Mouse (Mus musculus) G1E (cell line): ENCODE measurements around the gene Cdan1. TPM values are rescaled to one million over a fixed set of nuclear protein-coding genes. Genes with fewer than 3 reads are reported as not detected.

Source experiments
- ATAC-seq: 2 replicates; pipeline ENCODE4 v1.8.0; 2016; ENCODE audit warnings: mild to moderate bottlenecking; ENCODE audit not compliant: insufficient number of reproducible peaks, poor library complexity, low FRiP score, severe bottlenecking; ENCODE audit errors: extremely low read depth
- DNase-seq: peaks from one replicate; pipeline ENCODE4 v3.0.0; 2012; ENCODE audit warnings: low spot score
- H3K27me3 ChIP-seq: 2 replicates; pipeline ENCODE4 v1.6.1; 2012; ENCODE audit warnings: mild to moderate bottlenecking, low read length, inconsistent platforms; ENCODE audit not compliant: insufficient read depth
- H3K36me3 ChIP-seq: replicated peaks from 2 replicates; pipeline ENCODE3; 2012; ENCODE audit warnings: mild to moderate bottlenecking, inconsistent platforms
- H3K4me1 ChIP-seq: 2 replicates; pipeline ENCODE4 v1.6.1; 2012; ENCODE audit warnings: low read depth, low read length, inconsistent platforms, mixed read lengths; ENCODE audit not compliant: insufficient read depth
- H3K4me3 ChIP-seq: 2 replicates; pipeline ENCODE4 v1.5.1; 2012; ENCODE audit warnings: low read depth, mild to moderate bottlenecking, inconsistent platforms, low read length, moderate library complexity, mixed read lengths
- H3K9me3 ChIP-seq: replicated peaks from 2 replicates; pipeline ENCODE4 v1.6.1; 2012; ENCODE audit warnings: inconsistent platforms
- CTCF ChIP-seq: IDR thresholded peaks from 2 replicates; pipeline ENCODE4 v1.5.1; 2012; ENCODE audit warnings: low read depth, low read length, inconsistent platforms, mixed read lengths
- GATA1 ChIP-seq: IDR thresholded peaks from 2 replicates; pipeline ENCODE4 v1.6.1; 2012; ENCODE audit warnings: borderline replicate concordance, low read length, inconsistent platforms, mixed read lengths
- GATA2 ChIP-seq: IDR thresholded peaks from 2 replicates; pipeline ENCODE4 v1.6.1; 2012; ENCODE audit warnings: low read depth, low read length, inconsistent platforms, borderline replicate concordance
- POLR2AphosphoS5 ChIP-seq: IDR thresholded peaks from 2 replicates; pipeline ENCODE4 v1.6.1; 2012; ENCODE audit warnings: low read depth, low read length, inconsistent platforms; ENCODE audit not compliant: insufficient replicate concordance
- TAL1 ChIP-seq: conservative IDR thresholded peaks from 2 replicates; pipeline ENCODE4 v1.6.1; 2012; ENCODE audit warnings: low read depth, low read length, inconsistent platforms, mixed read lengths
- polyA plus RNA-seq: library from polyadenylated mRNA; stranded (reverse); fragments of >175 nt; gene quantifications from 2 replicates; pipeline ENCODE4 v1.2.3, GENCODE M21; 2012
- total RNA-seq, 2 experiments: library from RNA; stranded (forward) in 1 of 2; stranded (reverse) in 1 of 2; fragments of 200-1000 nt in 1 of 2; fragments of >200 nt in 1 of 2; fragmentation: Nextera tagmentation in 1 of 2; gene quantifications; 2 replicates each; pipeline ENCODE4 v1.2.3; 2014 to 2017

The Cdan1 gene
- total and polyA plus RNA-seq, 3 experiments, result 19.9 to 63.1 (median 33.2) TPM

DNA sequence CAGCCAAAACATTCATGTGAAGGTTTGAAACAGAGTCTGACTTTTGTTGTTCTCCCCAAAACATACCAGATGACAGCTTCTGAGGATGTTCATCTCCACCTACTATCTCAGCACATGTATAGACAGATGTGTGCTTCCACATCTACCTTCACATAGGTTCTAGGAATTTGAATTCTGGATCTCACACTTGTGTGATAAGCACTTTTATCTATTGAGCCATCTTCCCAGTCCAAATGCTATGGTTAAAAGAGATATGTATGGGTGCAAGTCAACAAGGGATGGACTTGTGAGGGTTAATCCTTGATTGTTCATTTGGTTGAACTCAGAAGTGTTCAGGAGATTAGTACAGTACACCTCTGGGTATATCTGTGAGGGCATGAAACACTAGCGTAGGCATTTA is 4.6 kb downstream of the Cdan1 start:
- peaks cover 36% of the 10 kb centered on the region for H3K4me1 ChIP-seq
- no peaks in the 10 kb centered on the region for H3K27me3 ChIP-seq
- no peak overlapping the region for H3K4me3 ChIP-seq
- no peaks in the 10 kb centered on the region for H3K36me3 ChIP-seq
- no peak for DNase-seq
- ATAC-seq, result peak; percentile 37; the same call in 1 of the 2 replicates
- H3K9me3 ChIP-seq, result no peaks in the 10 kb centered on the region
- TF ChIP-seq TAL1 (peak; percentile 64), CTCF (no peak), POLR2AphosphoS5 (no peak)

DNA sequence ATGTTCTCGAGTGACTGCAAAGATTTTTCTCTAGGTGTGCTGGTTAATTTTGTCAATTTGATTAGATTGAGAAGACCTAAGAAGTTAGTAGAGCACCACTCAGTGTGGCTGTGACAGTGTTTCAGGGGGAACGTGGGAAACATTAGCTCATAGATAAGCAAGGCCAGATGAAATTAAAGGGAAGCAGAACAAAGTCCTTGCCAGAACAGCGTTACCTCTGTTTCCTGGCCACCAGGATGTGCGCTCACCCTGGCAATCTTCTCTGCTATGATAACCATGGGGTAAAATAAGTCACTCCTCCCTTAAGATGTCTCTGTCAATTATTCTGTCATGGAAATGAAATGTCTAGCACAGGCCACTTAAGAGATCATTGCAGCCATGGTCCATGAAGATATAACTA is 5.9 kb downstream of the Cdan1 start:
- DNase-seq (no peak), ATAC-seq (no peak)
- Histone ChIP-seq H3K36me3 (no peaks in the 10 kb centered on the region), H3K4me1 (peaks cover 27% of the 10 kb centered on the region), H3K4me3 (no peak overlapping the region), H3K27me3 (no peaks in the 10 kb centered on the region), H3K9me3 (no peaks in the 10 kb centered on the region)
- TF ChIP-seq GATA2, result no peak

DNA sequence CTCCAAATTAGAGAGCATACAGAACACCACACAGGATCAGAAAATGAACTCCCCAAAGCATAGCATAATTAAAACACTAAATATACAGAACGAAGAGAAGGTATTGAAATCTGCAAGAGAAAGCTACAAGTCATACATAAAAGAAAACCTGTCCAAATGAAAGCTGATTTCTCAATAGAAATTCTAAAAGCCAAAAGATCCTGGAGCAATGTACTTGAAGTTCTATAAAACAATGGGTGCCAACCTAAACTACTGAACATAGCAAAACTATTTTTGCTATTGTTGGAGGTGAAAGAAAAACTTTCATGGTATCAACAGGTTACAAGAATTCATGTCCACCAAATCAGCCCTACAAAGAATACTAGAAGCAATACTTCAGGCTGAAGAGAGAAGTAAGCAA is 8.7 kb downstream of the Cdan1 start:
- TF ChIP-seq CTCF, result no peak
- TF ChIP-seq GATA1, result no peak
- TF ChIP-seq TAL1, result no peak
- TF ChIP-seq GATA2, result no peak
- TF ChIP-seq POLR2AphosphoS5, result no peak
- Histone ChIP-seq H3K4me1 (peaks cover 22% of the 10 kb centered on the region), H3K27me3 (no peaks in the 10 kb centered on the region), H3K36me3 (peaks cover 2% of the 10 kb centered on the region), H3K9me3 (no peaks in the 10 kb centered on the region), H3K4me3 (no peak overlapping the region)
- DNase-seq (no peak), ATAC-seq (no peak)

DNA sequence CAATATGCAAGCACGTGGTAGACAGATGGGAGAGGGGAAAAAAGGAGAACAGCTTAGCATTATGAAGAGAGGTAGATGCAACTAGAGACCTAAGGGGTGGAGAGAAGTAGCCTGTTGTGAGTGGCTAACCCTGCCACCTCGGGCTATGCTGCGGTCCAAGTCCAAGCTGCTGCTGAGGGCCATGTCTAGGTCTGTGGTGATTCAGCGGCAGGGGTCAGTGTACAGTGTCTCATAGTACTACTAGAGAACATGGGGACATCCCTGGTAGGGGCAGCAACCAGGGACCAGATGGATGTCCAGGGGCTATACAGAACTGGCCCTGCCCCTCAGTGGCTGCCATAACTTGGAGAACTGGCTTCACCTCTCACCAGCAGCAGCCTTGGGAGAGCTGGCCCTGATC is 14.8 kb downstream of the Cdan1 start:
- Histone ChIP-seq H3K4me3 (no peak overlapping the region), H3K4me1 (peaks cover 10% of the 10 kb centered on the region; the same call in 1 of the 2 replicates), H3K9me3 (no peaks in the 10 kb centered on the region), H3K36me3 (peaks cover 14% of the 10 kb centered on the region), H3K27me3 (no peaks in the 10 kb centered on the region)
- ATAC-seq (no peak), DNase-seq (no peak)
- TF ChIP-seq TAL1 (no peak), POLR2AphosphoS5 (no peak), GATA2 (no peak), CTCF (no peak), GATA1 (no peak)

DNA sequence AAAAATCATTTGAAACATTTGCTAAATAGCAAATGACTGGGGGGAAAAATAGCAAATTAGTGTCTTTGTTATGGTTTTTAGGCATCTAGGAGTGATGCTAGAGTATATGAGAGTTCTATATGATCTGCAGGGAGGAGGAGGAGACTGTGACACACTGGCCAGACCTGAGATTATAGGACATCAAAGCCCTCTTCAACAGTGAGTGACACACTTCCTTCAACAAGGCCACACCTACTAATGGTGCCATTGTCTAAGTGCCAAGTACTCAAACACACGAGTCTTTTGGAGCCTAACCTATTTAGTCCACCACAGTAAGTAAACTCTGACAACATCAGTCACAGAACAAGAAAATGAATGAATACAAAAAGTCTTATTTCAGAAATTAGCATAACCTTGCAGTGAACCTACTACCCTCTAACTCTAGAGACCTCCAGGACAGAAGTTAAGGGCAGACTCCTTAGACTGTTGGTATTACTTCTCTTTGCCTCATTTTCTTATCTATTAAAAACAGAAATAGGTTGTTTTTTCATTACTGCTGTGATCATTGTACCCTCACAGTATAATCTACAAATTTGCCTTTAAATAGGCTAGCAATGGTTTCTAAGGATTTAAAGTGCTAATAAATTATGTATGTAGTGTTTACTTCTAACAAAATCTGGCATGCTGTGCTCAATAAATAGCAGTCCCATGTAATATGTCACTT is 22.8 kb downstream of the Cdan1 start:
- H3K4me1 ChIP-seq, result peaks cover 11% of the 10 kb centered on the region
- no peak for DNase-seq
- peaks cover 5% of the 10 kb centered on the region for H3K36me3 ChIP-seq
- no peaks in the 10 kb centered on the region for H3K27me3 ChIP-seq
- peaks cover 2% of the 10 kb centered on the region; the same call in 1 of the 2 replicates for H3K9me3 ChIP-seq
- TF ChIP-seq POLR2AphosphoS5, result no peak
- no peak for TF ChIP-seq GATA1
- TF ChIP-seq GATA2, result no peak
- ATAC-seq, result no peak; the same call in 1 of the 2 replicates
- no peak overlapping the region for H3K4me3 ChIP-seq

DNA sequence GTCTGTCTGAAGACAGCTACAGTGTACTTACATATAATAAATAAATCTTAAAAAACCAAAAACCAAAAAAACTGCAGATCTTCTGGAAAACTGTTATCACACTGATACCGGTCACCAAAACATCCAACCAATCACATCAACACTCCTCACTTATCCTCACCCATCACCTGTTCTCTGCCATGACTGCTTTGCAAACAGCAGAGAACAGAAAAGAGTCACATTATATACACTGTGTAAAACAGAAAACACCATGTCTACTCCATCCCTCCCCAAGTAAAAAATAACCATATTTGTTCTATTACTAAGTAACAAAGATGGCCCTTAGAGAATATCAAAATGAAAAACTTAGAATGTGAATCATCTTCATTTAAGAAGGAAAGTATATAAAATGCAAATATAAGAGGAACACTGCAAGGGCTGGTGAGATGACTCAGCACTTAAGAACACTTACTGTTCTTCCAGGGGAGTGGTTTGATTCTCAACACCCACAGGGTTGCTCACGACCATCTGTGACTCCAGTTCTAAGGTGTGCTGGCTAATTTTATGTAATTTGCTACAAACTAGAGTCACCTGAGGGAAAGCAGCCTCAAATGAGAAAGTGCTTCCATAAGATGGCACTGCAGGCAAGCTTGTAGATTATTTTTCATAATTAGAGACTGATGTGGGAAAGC is 79.5 kb downstream of the Cdan1 start:
- DNase-seq, result no peak
- ATAC-seq, result no peak
- H3K36me3 ChIP-seq, result peaks cover 23% of the 10 kb centered on the region
- no peak for TF ChIP-seq GATA2
- TF ChIP-seq GATA1, result no peak
- TF ChIP-seq TAL1, result no peak
- TF ChIP-seq CTCF, result no peak
- no peaks in the 10 kb centered on the region for H3K27me3 ChIP-seq
- H3K4me3 ChIP-seq, result no peak overlapping the region
- H3K4me1 ChIP-seq, result peaks cover 5% of the 10 kb centered on the region
- H3K9me3 ChIP-seq, result no peaks in the 10 kb centered on the region
